Mouse (Mus musculus): ENCODE measurements around the gene Ivd. TPM values are rescaled to one million over a fixed set of nuclear protein-coding genes. Genes with fewer than 3 reads are reported as not detected.

The Ivd gene
- total and polyA plus RNA-seq, 3 experiments = 215 to 463 (median 356) TPM

- H3K4me3 ChIP-seq = no peak overlapping the region
- WGBS = 44% methylated on average over 8 of the region's 8 CpGs
- no peaks in the 10 kb centered on the region for H3K27me3 ChIP-seq (ENCODE audit: control insufficient read depth, insufficient read depth, low read length)
- no peak for DNase-seq
- H3K36me3 ChIP-seq (ENCODE audit: control insufficient read depth, insufficient read depth, low read length) = no peaks in the 10 kb centered on the region
- no peak overlapping the region for H3K27ac ChIP-seq
- H3K79me2 ChIP-seq (replicated peaks; ENCODE audit: control insufficient read depth, insufficient read depth, low read length) = peaks cover 2% of the 10 kb centered on the region
- intact Hi-C loops (cut with DNase I) = no loop called here
- no peak overlapping the region for H3K9ac ChIP-seq (ENCODE audit: low read depth, low read length)
- peaks cover 11% of the 10 kb centered on the region for H3K4me1 ChIP-seq (ENCODE audit: control insufficient read depth, insufficient read depth, low read length)
- TF ChIP-seq POLR2A (IDR thresholded peaks at IDR 0.05; ENCODE audit: insufficient read depth, low read depth, low read length) (no peak), EP300 (IDR thresholded peaks at IDR 0.05; ENCODE audit: insufficient read depth, low read depth, low read length) (no peak), CTCF (IDR thresholded peaks at IDR 0.05) (no peak)
Measured at GRCm38 (mm10) chr2:118914685-118915084, 52.9 kb downstream of the Ivd start.

- no peaks in the 10 kb centered on the region for H3K27me3 ChIP-seq (ENCODE audit: control insufficient read depth, insufficient read depth, low read length)
- WGBS = 92% methylated on average over 17 of the region's 17 CpGs
- DNase-seq = no peak
- H3K9ac ChIP-seq (ENCODE audit: low read depth, low read length) = no peak overlapping the region
- H3K36me3 ChIP-seq (ENCODE audit: control insufficient read depth, insufficient read depth, low read length) = no peaks in the 10 kb centered on the region
- intact Hi-C loops (cut with DNase I) = no loop called here
- H3K4me3 ChIP-seq = no peak overlapping the region
- peaks cover 11% of the 10 kb centered on the region for H3K4me1 ChIP-seq (ENCODE audit: control insufficient read depth, insufficient read depth, low read length)
- no peak overlapping the region for H3K27ac ChIP-seq
- TF ChIP-seq EP300 (IDR thresholded peaks at IDR 0.05; ENCODE audit: insufficient read depth, low read depth, low read length) (no peak), POLR2A (IDR thresholded peaks at IDR 0.05; ENCODE audit: insufficient read depth, low read depth, low read length) (no peak), CTCF (IDR thresholded peaks at IDR 0.05) (no peak)
- H3K79me2 ChIP-seq (replicated peaks; ENCODE audit: control insufficient read depth, insufficient read depth, low read length) = peaks cover 2% of the 10 kb centered on the region; the same call in 1 of the 2 replicates
Measured at GRCm38 (mm10) chr2:118916436-118916835, 54.7 kb downstream of the Ivd start.

- Histone ChIP-seq H3K79me2 (replicated peaks; ENCODE audit: control insufficient read depth, insufficient read depth, low read length) (peaks cover 2% of the 10 kb centered on the region; the same call in 1 of the 2 replicates), H3K27me3 (ENCODE audit: control insufficient read depth, insufficient read depth, low read length) (no peaks in the 10 kb centered on the region), H3K27ac (no peak overlapping the region), H3K36me3 (ENCODE audit: control insufficient read depth, insufficient read depth, low read length) (no peaks in the 10 kb centered on the region), H3K4me3 (no peak overlapping the region), H3K4me1 (ENCODE audit: control insufficient read depth, insufficient read depth, low read length) (peaks cover 11% of the 10 kb centered on the region), H3K9ac (ENCODE audit: low read depth, low read length) (no peak overlapping the region)
- intact Hi-C loops (cut with DNase I) = no loop called here
- WGBS = 76% methylated on average over 1 of the region's 1 CpGs
- DNase-seq = no peak
- no peak for TF ChIP-seq EP300 (IDR thresholded peaks at IDR 0.05; ENCODE audit: insufficient read depth, low read depth, low read length)
- no peak for TF ChIP-seq CTCF (IDR thresholded peaks at IDR 0.05)
- TF ChIP-seq POLR2A (IDR thresholded peaks at IDR 0.05; ENCODE audit: insufficient read depth, low read depth, low read length) = no peak
Measured at GRCm38 (mm10) chr2:118918543-118918942, 56.8 kb downstream of the Ivd start.

- WGBS = 66% methylated on average over 3 of the region's 3 CpGs
- H3K36me3 ChIP-seq (ENCODE audit: control insufficient read depth, insufficient read depth, low read length) = no peaks in the 10 kb centered on the region
- no peak overlapping the region for H3K27ac ChIP-seq
- intact Hi-C loops (cut with DNase I) = no loop called here
- no peaks in the 10 kb centered on the region for H3K27me3 ChIP-seq (ENCODE audit: control insufficient read depth, insufficient read depth, low read length)
- no peaks in the 10 kb centered on the region for H3K4me1 ChIP-seq (ENCODE audit: control insufficient read depth, insufficient read depth, low read length)
- DNase-seq = no peak
- H3K4me3 ChIP-seq = no peak overlapping the region
- no peak overlapping the region for H3K9ac ChIP-seq (ENCODE audit: low read depth, low read length)
- peaks cover 2% of the 10 kb centered on the region; the same call in 1 of the 2 replicates for H3K79me2 ChIP-seq (replicated peaks; ENCODE audit: control insufficient read depth, insufficient read depth, low read length)
- no peak for TF ChIP-seq EP300 (IDR thresholded peaks at IDR 0.05; ENCODE audit: insufficient read depth, low read depth, low read length)
Measured at GRCm38 (mm10) chr2:118920428-118920827, 58.7 kb downstream of the Ivd start.

- 2% methylated on average over 6 of the region's 6 CpGs for WGBS
- intact Hi-C loops (cut with DNase I) = loop anchor here (2.0 kb wide), 1 partner anchor 21 kb away; no protein-coding TSS in a partner anchor
- H3K79me2 ChIP-seq (replicated peaks; ENCODE audit: control insufficient read depth, insufficient read depth, low read length) = no peaks in the 10 kb centered on the region
- no peaks in the 10 kb centered on the region for H3K27me3 ChIP-seq (ENCODE audit: control insufficient read depth, insufficient read depth, low read length)
- DNase-seq = no peak
- H3K36me3 ChIP-seq (ENCODE audit: control insufficient read depth, insufficient read depth, low read length) = no peaks in the 10 kb centered on the region
- peak overlapping the region; percentile 85 for H3K27ac ChIP-seq
- peak overlapping the region; percentile 80 for H3K4me3 ChIP-seq
- TF ChIP-seq EP300 (IDR thresholded peaks at IDR 0.05; ENCODE audit: insufficient read depth, low read depth, low read length) (no peak), POLR2A (IDR thresholded peaks at IDR 0.05; ENCODE audit: insufficient read depth, low read depth, low read length) (no peak; the same call in 1 of the 2 replicates), CTCF (IDR thresholded peaks at IDR 0.05) (no peak)
- peaks cover 5% of the 10 kb centered on the region for H3K4me1 ChIP-seq (ENCODE audit: control insufficient read depth, insufficient read depth, low read length)
- H3K9ac ChIP-seq (ENCODE audit: low read depth, low read length) = peak overlapping the region; percentile 34
Measured at GRCm38 (mm10) chr2:118925952-118926351, 64.2 kb downstream of the Ivd start.

- DNase-seq = peak; percentile 90 to 91
- under 1% methylated on average over 37 of the region's 47 CpGs for WGBS
- peak within 1 kb of the TSS; percentile 96 for H3K9ac ChIP-seq (ENCODE audit: low read depth, low read length)
- no peaks in the 10 kb centered on the region for H3K36me3 ChIP-seq (ENCODE audit: control insufficient read depth, insufficient read depth, low read length)
- intact Hi-C loops (cut with DNase I) = loop anchor here (2.0 kb wide), 1 partner anchor 22 kb away; no protein-coding TSS in a partner anchor
- no peaks in the 10 kb centered on the region for H3K27me3 ChIP-seq (ENCODE audit: control insufficient read depth, insufficient read depth, low read length)
- H3K4me3 ChIP-seq = peak within 1 kb of the TSS; percentile 80
- TF ChIP-seq EP300 (IDR thresholded peaks at IDR 0.05; ENCODE audit: insufficient read depth, low read depth, low read length) = no peak
- peak; percentile 57; the same call in 1 of the 2 replicates for TF ChIP-seq POLR2A (IDR thresholded peaks at IDR 0.05; ENCODE audit: insufficient read depth, low read depth, low read length)
- TF ChIP-seq CTCF (IDR thresholded peaks at IDR 0.05) = no peak
- H3K79me2 ChIP-seq (replicated peaks; ENCODE audit: control insufficient read depth, insufficient read depth, low read length) = no peaks in the 10 kb centered on the region
- peak within 1 kb of the TSS; percentile 85 for H3K27ac ChIP-seq
- H3K4me1 ChIP-seq (ENCODE audit: control insufficient read depth, insufficient read depth, low read length) = peaks cover 5% of the 10 kb centered on the region
Measured at GRCm38 (mm10) chr2:118926361-118926997, 64.7 kb downstream of the Ivd start, which contains the start of gene Chst14. Gene Chst14, plus strand, starts transcription at chr2:118926496.

Data from heart, adult 2 months (tissue).